Mouse (Mus musculus) megakaryocyte, embryonic 14.5 days (primary cell): ENCODE data around the gene Ntsr2.

ENCODE experiments used
- FLI1 ChIP-seq: IDR thresholded peaks from 2 replicates; pipeline ENCODE4 v1.6.1; 2012; ENCODE audit warnings: low read length, inconsistent platforms, mixed read lengths
- GATA1 ChIP-seq: IDR thresholded peaks from 3 replicates; pipeline ENCODE4 v1.6.1; 2012; ENCODE audit warnings: mixed read lengths, low read length, inconsistent platforms, borderline replicate concordance

DNA sequence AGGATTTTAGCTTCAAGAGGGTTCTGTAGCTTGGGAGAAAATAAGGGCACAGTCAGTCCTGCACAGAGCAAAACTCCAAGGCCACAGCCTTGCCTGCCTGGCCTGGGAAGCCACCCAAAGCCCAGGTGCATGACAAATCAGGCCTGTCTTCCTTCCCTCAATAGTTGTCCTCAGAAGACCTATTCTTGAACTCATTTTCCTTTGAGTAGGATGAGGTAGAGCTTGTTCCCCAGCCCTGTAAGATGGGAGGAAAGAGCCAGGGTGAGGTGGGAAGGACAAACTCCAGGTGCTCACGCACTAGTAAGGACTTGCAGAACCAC lies 22.4 kb upstream of the Ntsr2 start:
- TF ChIP-seq GATA1 (no peak), FLI1 (no peak)
